Mouse (Mus musculus) MEL (cell line): ENCODE measurements around the gene Aspscr1. TPM values are rescaled to one million over a fixed set of nuclear protein-coding genes. Genes with fewer than 3 reads are reported as not detected.

Source experiments
- DNase-seq: peaks from one replicate; pipeline ENCODE4 v3.0.0; 2011; ENCODE audit warnings: low read depth, low spot score
- H3K27ac ChIP-seq: 2 replicates; pipeline ENCODE4 v1.5.1; 2012; ENCODE audit warnings: low read depth, mild to moderate bottlenecking, control low read depth, low read length, moderate library complexity; ENCODE audit not compliant: control insufficient read depth
- H3K27me3 ChIP-seq, 2 experiments: fragments of 150-350 bp in 1 of 2; sonication (generic) in 1 of 2; 2 replicates each; pipeline ENCODE4 v1.6.1; 2012; ENCODE audit warnings: low read length in 2 of 2, mild to moderate bottlenecking in 2 of 2, improper control_type of control experiment in 1 of 2, moderate library complexity in 1 of 2; ENCODE audit not compliant: insufficient read depth in 2 of 2, control insufficient read depth in 1 of 2
- H3K36me3 ChIP-seq, 2 experiments: 2 replicates each; pipeline ENCODE4 v1.6.1; 2012 to 2014; ENCODE audit warnings: low read length in 2 of 2, improper control_type of control experiment in 1 of 2, inconsistent platforms in 1 of 2, mild to moderate bottlenecking in 1 of 2; ENCODE audit not compliant: insufficient read depth in 2 of 2, control insufficient read depth in 1 of 2
- H3K4me1 ChIP-seq, 2 experiments: fragments of 150-350 bp in 1 of 2; sonication (generic) in 1 of 2; 2 replicates each; pipeline ENCODE4 v1.6.1; 2012; ENCODE audit warnings: low read length in 2 of 2, improper control_type of control experiment in 1 of 2, mild to moderate bottlenecking in 1 of 2; ENCODE audit not compliant: insufficient read depth in 2 of 2, control insufficient read depth in 1 of 2
- H3K4me3 ChIP-seq, 2 experiments: fragments of 150-350 bp in 1 of 2; sonication (generic) in 1 of 2; 2 replicates each; pipeline ENCODE4 v1.5.1; 2012; ENCODE audit warnings: low read depth in 2 of 2, low read length in 2 of 2, mild to moderate bottlenecking in 2 of 2, moderate library complexity in 2 of 2, control low read depth in 1 of 2, improper control_type of control experiment in 1 of 2; ENCODE audit not compliant: control insufficient read depth in 1 of 2, insufficient read depth in 1 of 2
- H3K79me2 ChIP-seq: 2 replicates; pipeline ENCODE4 v1.6.1; 2012; ENCODE audit warnings: mild to moderate bottlenecking, low read length, moderate library complexity; ENCODE audit not compliant: control insufficient read depth, poor library complexity, insufficient read depth
- H3K9ac ChIP-seq: 2 replicates; pipeline ENCODE4 v1.6.1; 2012; ENCODE audit warnings: low read depth, mild to moderate bottlenecking, control low read depth, low read length, moderate library complexity; ENCODE audit not compliant: control insufficient read depth, poor library complexity, severe bottlenecking
- H3K9me3 ChIP-seq: fragments of 150-350 bp; sonication (generic); replicated peaks from 2 replicates; pipeline ENCODE4 v1.6.1; 2012; ENCODE audit warnings: mild to moderate bottlenecking, low read length, improper control_type of control experiment, moderate library complexity; ENCODE audit not compliant: insufficient read depth
- CHD1 ChIP-seq: IDR thresholded peaks from 2 replicates; pipeline ENCODE4 v1.6.1; 2012; ENCODE audit warnings: low read depth, mild to moderate bottlenecking, inconsistent platforms, low read length, improper control_type of control experiment
- CTCF ChIP-seq, 3 experiments: IDR thresholded peaks in 2 of 3; conservative IDR thresholded peaks in 1 of 3; 2 replicates each; pipeline ENCODE4 v1.5.1; 2011 to 2012; ENCODE audit warnings: low read length in 3 of 3, low read depth in 2 of 3, mild to moderate bottlenecking in 2 of 3, improper control_type of control experiment in 1 of 3, inconsistent platforms in 1 of 3, mixed read lengths in 1 of 3, moderate library complexity in 1 of 3; ENCODE audit not compliant: control insufficient read depth in 1 of 3, insufficient read depth in 1 of 3, poor library complexity in 1 of 3, severe bottlenecking in 1 of 3
- E2F4 ChIP-seq: IDR thresholded peaks from 2 replicates; pipeline ENCODE4 v1.6.1; 2011; ENCODE audit warnings: low read depth, low read length, improper control_type of control experiment, borderline replicate concordance
- ELF1 ChIP-seq: IDR thresholded peaks from 2 replicates; pipeline ENCODE4 v1.6.1; 2014; ENCODE audit warnings: low read depth, mild to moderate bottlenecking, inconsistent platforms, low read length, improper control_type of control experiment, moderate library complexity
- ETS1 ChIP-seq: IDR thresholded peaks from 2 replicates; pipeline ENCODE4 v1.6.1; 2012; ENCODE audit warnings: low read depth, mild to moderate bottlenecking, inconsistent platforms, low read length, improper control_type of control experiment, moderate library complexity
- GABPA ChIP-seq: IDR thresholded peaks from 2 replicates; pipeline ENCODE4 v1.6.1; 2012; ENCODE audit warnings: low read depth, mild to moderate bottlenecking, inconsistent platforms, low read length, improper control_type of control experiment, moderate library complexity
- KAT2A ChIP-seq: conservative IDR thresholded peaks from 2 replicates; pipeline ENCODE4 v1.6.1; 2012; ENCODE audit warnings: low read depth, low read length, improper control_type of control experiment, inconsistent platforms
- MAFK ChIP-seq: IDR thresholded peaks from 2 replicates; pipeline ENCODE4 v1.6.1; 2011; ENCODE audit warnings: low read depth, mild to moderate bottlenecking, low read length, improper control_type of control experiment, borderline replicate concordance
- MAX ChIP-seq: IDR thresholded peaks from 2 replicates; pipeline ENCODE4 v1.6.1; 2011; ENCODE audit warnings: low read length, improper control_type of control experiment
- MAZ ChIP-seq: IDR thresholded peaks from 2 replicates; pipeline ENCODE4 v1.6.1; 2012; ENCODE audit warnings: low read depth, mild to moderate bottlenecking, inconsistent platforms, low read length, improper control_type of control experiment
- MEF2A ChIP-seq: IDR thresholded peaks from 2 replicates; pipeline ENCODE4 v1.6.1; 2014; ENCODE audit warnings: low read depth, mild to moderate bottlenecking, inconsistent platforms, low read length, improper control_type of control experiment; ENCODE audit not compliant: poor library complexity, insufficient replicate concordance, severe bottlenecking; ENCODE audit errors: extremely low read depth
- MXI1 ChIP-seq: IDR thresholded peaks from 2 replicates; pipeline ENCODE4 v1.6.1; 2011; ENCODE audit warnings: mild to moderate bottlenecking, low read depth, low read length, improper control_type of control experiment
- MYC ChIP-seq: IDR thresholded peaks from 2 replicates; pipeline ENCODE4 v1.6.1; 2011; ENCODE audit warnings: low read depth, mild to moderate bottlenecking, low read length, improper control_type of control experiment, moderate library complexity
- POLR2AphosphoS2 ChIP-seq: IDR thresholded peaks from 2 replicates; pipeline ENCODE4 v1.6.1; 2011; ENCODE audit warnings: low read length, improper control_type of control experiment
- POLR2AphosphoS5 ChIP-seq: IDR thresholded peaks from 2 replicates; pipeline ENCODE4 v1.6.1; 2012; ENCODE audit warnings: low read depth, borderline replicate concordance, mild to moderate bottlenecking, inconsistent platforms, low read length, moderate library complexity, mixed read lengths
- RCOR1 ChIP-seq: IDR thresholded peaks from 2 replicates; pipeline ENCODE4 v1.6.1; 2012; ENCODE audit warnings: low read depth, mild to moderate bottlenecking, inconsistent platforms, low read length, improper control_type of control experiment
- SIN3A ChIP-seq: IDR thresholded peaks from 2 replicates; pipeline ENCODE4 v1.6.1; 2012; ENCODE audit warnings: low read length, improper control_type of control experiment, inconsistent platforms
- TBP ChIP-seq: IDR thresholded peaks from 2 replicates; pipeline ENCODE4 v1.8.0; 2011; ENCODE audit warnings: low read depth, low read length, improper control_type of control experiment
- TCF12 ChIP-seq: IDR thresholded peaks from 2 replicates; pipeline ENCODE4 v1.6.1; 2014; ENCODE audit warnings: low read depth, mild to moderate bottlenecking, inconsistent platforms, low read length, improper control_type of control experiment, moderate library complexity
- UBTF ChIP-seq: IDR thresholded peaks from 2 replicates; pipeline ENCODE4 v1.6.1; 2012; ENCODE audit warnings: low read depth, mild to moderate bottlenecking, inconsistent platforms, low read length, improper control_type of control experiment, moderate library complexity, borderline replicate concordance; ENCODE audit not compliant: insufficient read depth
- USF1 ChIP-seq: IDR thresholded peaks from 2 replicates; pipeline ENCODE4 v1.6.1; 2014; ENCODE audit warnings: low read depth, mild to moderate bottlenecking, inconsistent platforms, low read length, improper control_type of control experiment, moderate library complexity
- USF2 ChIP-seq, 2 experiments: IDR thresholded peaks; 2 replicates each; pipeline ENCODE4 v1.6.1; 2011 to 2012; ENCODE audit warnings: improper control_type of control experiment in 2 of 2, low read length in 2 of 2, borderline replicate concordance in 1 of 2, inconsistent platforms in 1 of 2, low read depth in 1 of 2, mild to moderate bottlenecking in 1 of 2; ENCODE audit not compliant: insufficient read depth in 1 of 2
- ZKSCAN1 ChIP-seq: IDR thresholded peaks from 2 replicates; pipeline ENCODE4 v1.6.1; 2012; ENCODE audit warnings: low read depth, mild to moderate bottlenecking, inconsistent platforms, low read length, improper control_type of control experiment, moderate library complexity
- ZMIZ1 ChIP-seq: IDR thresholded peaks from 2 replicates; pipeline ENCODE4 v1.6.1; 2012; ENCODE audit warnings: low read depth, mild to moderate bottlenecking, inconsistent platforms, low read length, improper control_type of control experiment, moderate library complexity
- ZNF384 ChIP-seq: IDR thresholded peaks from 2 replicates; pipeline ENCODE4 v1.6.1; 2012; ENCODE audit warnings: low read depth, mild to moderate bottlenecking, inconsistent platforms, low read length, improper control_type of control experiment
- polyA plus RNA-seq, 2 experiments: library from polyadenylated mRNA; stranded (reverse) in 1 of 2; unstranded in 1 of 2; fragments of >175 nt in 1 of 2; fragments of >200 nt in 1 of 2; gene quantifications; 2 replicates each; pipeline versions ENCODE4 v1.2.1 to v1.2.4; 2012; ENCODE audit warnings: low replicate concordance in 2 of 2, low read depth in 1 of 2; ENCODE audit not compliant: insufficient read length in 2 of 2, insufficient read depth in 1 of 2, missing spikeins in 1 of 2
- total RNA-seq: library from RNA; depleted of rRNA; stranded (reverse); fragments of 300-350 nt; gene quantifications from 2 replicates; pipeline ENCODE4 v1.2.3, GENCODE M21; 2012

The Aspscr1 gene
- total and polyA plus RNA-seq, 3 experiments, result 36.2 to 72.5 TPM; not detected in 1

GRCm38 (mm10) chr11:120730331-120730870 is 57.6 kb downstream of the Aspscr1 start:
- Histone ChIP-seq H3K36me3 (no peaks in the 10 kb centered on the region), H3K4me3 (no peak overlapping the region), H3K79me2 (no peaks in the 10 kb centered on the region), H3K9me3 (no peaks in the 10 kb centered on the region), H3K27me3 (peaks cover 0 to 1% of the 10 kb centered on the region in 2 experiments; a peak in 2 of 4 replicates), H3K9ac (no peak overlapping the region), H3K4me1 (peaks cover 0 to 4% of the 10 kb centered on the region in 2 experiments; a peak in 1 of 4 replicates), H3K27ac (no peak overlapping the region)
- TF ChIP-seq MEF2A (no peak), USF1 (no peak), CHD1 (no peak), ELF1 (no peak), POLR2AphosphoS5 (no peak), MAFK (no peak), MYC (no peak), MXI1 (no peak), ETS1 (no peak), UBTF (no peak), RCOR1 (no peak), KAT2A (no peak), SIN3A (no peak), GABPA (no peak), ZKSCAN1 (no peak), MAX (no peak), E2F4 (no peak), POLR2AphosphoS2 (no peak)
- DNase-seq, result no peak

DNA sequence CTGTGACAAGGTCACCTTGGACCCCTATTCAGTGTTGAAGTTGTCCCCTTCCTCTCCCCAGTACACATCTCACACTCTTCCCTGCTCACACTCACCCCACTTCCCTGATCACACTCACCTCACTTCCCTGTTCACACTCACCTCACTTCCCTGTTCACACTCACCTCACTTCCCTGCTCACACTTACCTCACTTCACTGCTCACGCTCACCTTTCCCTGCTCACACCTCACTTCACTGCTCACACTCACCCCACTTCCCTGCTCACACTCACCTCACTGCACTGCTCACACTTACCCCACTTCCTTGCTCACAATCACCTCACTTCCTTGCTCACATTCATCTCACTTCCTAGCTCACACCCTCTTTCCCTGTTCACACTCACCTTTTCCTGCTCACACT is 58.6 kb downstream of the Aspscr1 start:
- no peaks in the 10 kb centered on the region for H3K79me2 ChIP-seq
- H3K27ac ChIP-seq, result no peak overlapping the region
- H3K4me1 ChIP-seq, result peaks cover 0 to 4% of the 10 kb centered on the region in 2 experiments; a peak in 1 of 4 replicates
- no peak for DNase-seq
- no peak overlapping the region for H3K9ac ChIP-seq
- no peaks in the 10 kb centered on the region for H3K9me3 ChIP-seq
- H3K27me3 ChIP-seq, result peaks cover 0 to 2% of the 10 kb centered on the region in 2 experiments; a peak in 3 of 4 replicates
- no peak overlapping the region for H3K4me3 ChIP-seq
- no peaks in the 10 kb centered on the region for H3K36me3 ChIP-seq
- no peak for TF ChIP-seq ETS1
- no peak for TF ChIP-seq MAZ
- no peak for TF ChIP-seq USF2 (IDR thresholded peaks at IDR 0.05; ENCODE audit: borderline replicate concordance in 1 of 2, insufficient read depth in 1 of 2, low read depth in 1 of 2, low read length in 2 of 2)
- no peak for TF ChIP-seq MAFK
- no peak for TF ChIP-seq CTCF (IDR thresholded peaks at IDR 0.05 in 2 of 3, conservative IDR thresholded peaks at IDR 0.05 in 1 of 3; ENCODE audit: control insufficient read depth in 1 of 3, insufficient read depth in 1 of 3, low read depth in 2 of 3, low read length in 3 of 3, poor library complexity in 1 of 3, severe bottlenecking in 1 of 3)
- no peak for TF ChIP-seq TBP
- no peak for TF ChIP-seq MEF2A
- no peak for TF ChIP-seq TCF12
- TF ChIP-seq ZMIZ1, result no peak
- TF ChIP-seq ZNF384, result no peak
- no peak for TF ChIP-seq CHD1
- TF ChIP-seq RCOR1, result no peak
